Mouse (Mus musculus): ENCODE measurements around the gene Plin3. TPM values are rescaled to one million over a fixed set of nuclear protein-coding genes. Genes with fewer than 3 reads are reported as not detected.

The Plin3 gene
- total RNA-seq, 2 experiments from 2014 or later: 2.5 to 6.7 TPM

DNA sequence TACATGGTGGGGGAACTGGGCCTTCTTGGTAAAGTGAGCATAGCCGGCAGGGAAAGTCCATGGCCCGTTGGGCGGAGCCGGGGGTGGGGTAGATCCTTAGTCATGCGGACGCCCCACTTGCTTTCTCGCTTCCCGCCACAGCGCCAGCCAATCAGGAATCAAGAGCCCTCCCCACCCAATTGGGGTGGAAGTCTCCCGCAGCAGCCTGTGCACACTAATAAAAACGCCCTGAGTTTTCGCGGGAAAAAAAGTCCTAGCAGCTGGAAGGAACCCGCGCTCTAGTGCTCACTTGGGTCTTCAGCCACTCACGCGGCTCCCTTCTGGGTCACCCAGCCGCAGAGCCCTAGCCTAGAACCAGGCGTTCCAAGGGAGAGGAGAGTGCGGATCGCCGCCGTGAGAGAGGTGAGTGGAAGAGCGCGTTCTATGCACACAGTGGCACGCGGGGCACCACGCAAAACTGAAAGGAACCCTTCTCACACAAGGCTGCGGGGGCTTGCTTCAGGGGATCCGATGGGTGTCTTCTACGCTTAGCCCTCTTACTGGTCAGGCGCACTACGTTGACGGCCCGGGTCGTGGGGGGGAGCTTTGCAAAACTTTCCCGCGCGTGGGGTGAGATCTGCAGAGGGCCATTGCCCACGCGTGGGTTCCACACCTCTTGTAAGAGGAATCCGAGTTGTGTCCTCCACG, 10.6 kb upstream of the Plin3 start, which contains the start of gene Uhrf1:
TSS of gene Uhrf1 (plus strand) at position 162 of the 687 bp plus-strand sequence.
- peak; percentile 88 for ATAC-seq (replicated peaks; ENCODE audit: low FRiP score, poor library complexity, severe bottlenecking)

- ATAC-seq (replicated peaks; ENCODE audit: low FRiP score, poor library complexity, severe bottlenecking): 0 out of 2 replicates have a peak, but pooled peaks have one; percentile 2
These were observed 9.8 kb upstream of the Plin3 start for GRCm38 (mm10) chr17:56302363-56302996.

GRCm38 (mm10) chr17:56300186-56300585, 7.5 kb upstream of the Plin3 start, which contains the start of gene Arrdc5:
Arrdc5 (minus strand) TSS chr17:56300286.
- ATAC-seq (replicated peaks; ENCODE audit: low FRiP score, poor library complexity, severe bottlenecking): no peak

GRCm38 (mm10) chr17:56298238-56298637, 5.6 kb upstream of the Plin3 start:
- no peak for ATAC-seq (replicated peaks; ENCODE audit: low FRiP score, poor library complexity, severe bottlenecking)

GRCm38 (mm10) chr17:56296201-56296600, 3.5 kb upstream of the Plin3 start:
- ATAC-seq (replicated peaks; ENCODE audit: low FRiP score, poor library complexity, severe bottlenecking): no peak

- ATAC-seq (replicated peaks; ENCODE audit: low FRiP score, poor library complexity, severe bottlenecking): no peak
These were observed 1.6 kb upstream of the Plin3 start for GRCm38 (mm10) chr17:56294241-56294640.

DNA sequence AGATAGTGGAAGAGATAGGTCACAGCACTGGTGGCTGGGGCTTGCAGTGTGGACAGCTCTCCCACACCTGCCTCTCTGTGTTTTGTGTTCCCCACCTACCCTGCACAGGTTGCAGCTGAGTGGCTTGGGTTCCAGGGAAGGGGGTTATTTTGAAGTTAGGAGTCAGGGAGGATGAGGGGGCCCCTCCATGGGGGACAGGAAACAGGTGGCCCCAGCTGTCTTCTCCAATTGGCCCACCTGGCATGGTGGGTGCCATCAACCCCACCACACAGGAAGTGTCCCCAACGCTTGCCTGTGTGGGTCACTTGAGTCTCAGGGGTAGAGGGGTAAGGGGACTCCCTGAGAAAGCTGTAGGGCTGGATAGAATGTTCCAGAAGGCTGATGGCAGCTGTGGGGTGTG, 618 bp upstream of the Plin3 start:
- ATAC-seq (replicated peaks; ENCODE audit: low FRiP score, poor library complexity, severe bottlenecking): no peak

DNA sequence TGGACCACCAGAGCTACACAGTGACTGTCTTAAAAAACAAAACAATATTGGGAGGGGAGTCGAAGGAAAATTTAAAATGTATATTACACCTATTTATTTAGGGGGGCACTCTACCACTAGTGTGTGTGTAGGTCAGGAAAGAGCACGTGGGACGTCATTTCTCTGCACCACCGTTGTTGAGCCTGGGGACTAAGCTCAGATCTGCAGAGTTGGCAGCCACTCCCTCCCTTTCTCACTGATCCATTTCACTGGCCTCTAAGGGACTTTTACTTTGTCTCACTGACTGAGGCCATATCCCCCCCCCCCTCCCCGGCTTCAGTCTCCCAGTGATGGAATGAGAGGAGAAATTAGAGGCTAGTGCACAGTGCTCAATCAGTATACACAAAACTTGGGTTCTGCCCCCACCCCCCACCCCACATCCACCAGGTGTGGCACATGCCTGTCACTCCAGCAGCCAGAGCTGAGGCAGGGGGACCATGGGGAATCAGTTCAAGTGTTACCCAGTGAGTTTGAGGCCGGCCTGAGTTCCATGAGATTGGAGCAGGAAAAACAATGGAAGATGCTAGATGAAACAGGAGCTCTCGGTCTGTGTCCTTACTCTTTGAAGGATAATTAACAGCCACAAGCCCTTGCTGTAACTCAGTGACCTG, 722 bp downstream of the Plin3 start:
- ATAC-seq (replicated peaks; ENCODE audit: low FRiP score, poor library complexity, severe bottlenecking): no peak

DNA sequence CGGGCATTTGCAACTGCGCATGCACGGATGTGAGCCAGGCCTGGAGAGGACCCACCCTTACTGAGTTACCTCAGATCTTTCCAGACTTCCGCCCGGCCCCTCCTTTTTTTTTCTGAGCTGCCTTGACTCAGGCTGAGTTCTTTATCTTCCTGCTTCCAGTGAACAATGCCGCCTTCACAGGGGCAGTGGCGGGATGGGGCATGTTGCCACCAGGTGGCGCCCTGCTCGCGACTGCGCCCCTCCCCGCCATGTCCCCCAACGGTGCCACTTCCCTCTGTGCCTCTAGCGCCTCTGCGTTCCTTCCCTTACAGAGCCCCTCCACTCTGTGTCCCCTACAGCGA, 1.5 kb downstream of the Plin3 start:
- ATAC-seq (replicated peaks; ENCODE audit: low FRiP score, poor library complexity, severe bottlenecking): peak; percentile 81

DNA sequence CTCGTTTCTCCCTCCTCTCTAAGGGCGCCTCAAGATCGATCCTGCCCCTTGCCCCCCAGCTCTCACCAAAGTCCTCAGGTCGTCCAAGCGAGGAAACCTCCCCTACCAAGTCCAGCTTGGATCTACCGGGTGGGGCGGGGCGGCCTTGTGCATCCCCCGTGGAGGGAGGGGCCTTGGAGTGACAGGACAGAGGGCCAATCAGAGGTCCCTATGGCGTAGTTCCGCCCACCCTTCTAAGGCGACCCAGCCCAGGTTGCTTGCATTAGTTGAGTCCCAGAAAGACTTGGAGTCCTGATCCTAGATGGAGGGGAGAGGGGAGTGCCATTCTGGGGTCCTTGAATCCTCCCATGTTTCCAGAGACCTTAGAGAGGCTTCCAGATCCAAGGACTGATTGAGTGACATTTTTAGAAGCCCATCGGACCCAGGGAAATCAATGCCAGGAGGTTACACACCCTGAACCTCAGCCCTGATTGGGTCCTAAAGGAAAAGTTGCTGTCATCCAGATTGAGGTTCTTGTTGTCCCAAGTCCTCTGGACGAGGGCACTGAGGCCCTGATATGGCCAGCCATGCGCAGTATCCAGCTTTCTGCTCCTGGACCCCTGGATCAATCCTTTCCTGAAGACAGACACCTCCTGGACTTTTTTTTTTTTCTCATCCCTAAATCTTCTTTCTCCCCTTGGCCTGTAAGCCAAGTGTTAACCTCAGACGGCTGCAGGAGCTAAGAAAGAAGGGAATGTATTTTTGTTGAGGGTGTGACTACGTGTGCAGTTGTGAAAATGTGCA, 2.1 kb downstream of the Plin3 start:
- ATAC-seq (replicated peaks; ENCODE audit: low FRiP score, poor library complexity, severe bottlenecking): peak; percentile 66

GRCm38 (mm10) chr17:56289371-56290331, 3.0 kb downstream of the Plin3 start:
- no peak for ATAC-seq (replicated peaks; ENCODE audit: low FRiP score, poor library complexity, severe bottlenecking)

- no peak for ATAC-seq (replicated peaks; ENCODE audit: low FRiP score, poor library complexity, severe bottlenecking)
These were observed 3.8 kb downstream of the Plin3 start for GRCm38 (mm10) chr17:56288866-56289265.

DNA sequence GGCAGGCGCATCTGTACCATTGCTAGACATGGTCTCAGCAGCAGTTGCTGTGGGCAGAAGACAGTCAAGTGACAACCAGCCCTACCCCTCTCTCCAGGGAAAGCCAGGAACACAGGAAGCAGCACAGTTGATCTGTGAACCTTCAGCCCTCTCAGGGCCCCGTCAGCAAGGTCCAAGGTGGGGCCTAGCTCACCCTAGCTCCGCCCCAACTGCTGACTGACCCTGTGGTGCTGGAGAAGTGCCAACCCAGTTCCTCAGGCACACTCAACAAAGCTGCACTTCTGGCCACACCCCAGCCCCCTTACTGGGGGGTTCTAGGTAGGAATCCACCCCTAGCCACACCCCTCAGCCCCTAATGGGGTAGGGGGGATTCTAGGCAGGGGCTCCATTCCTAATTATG, 4.8 kb downstream of the Plin3 start:
- ATAC-seq (replicated peaks; ENCODE audit: low FRiP score, poor library complexity, severe bottlenecking): no peak

DNA sequence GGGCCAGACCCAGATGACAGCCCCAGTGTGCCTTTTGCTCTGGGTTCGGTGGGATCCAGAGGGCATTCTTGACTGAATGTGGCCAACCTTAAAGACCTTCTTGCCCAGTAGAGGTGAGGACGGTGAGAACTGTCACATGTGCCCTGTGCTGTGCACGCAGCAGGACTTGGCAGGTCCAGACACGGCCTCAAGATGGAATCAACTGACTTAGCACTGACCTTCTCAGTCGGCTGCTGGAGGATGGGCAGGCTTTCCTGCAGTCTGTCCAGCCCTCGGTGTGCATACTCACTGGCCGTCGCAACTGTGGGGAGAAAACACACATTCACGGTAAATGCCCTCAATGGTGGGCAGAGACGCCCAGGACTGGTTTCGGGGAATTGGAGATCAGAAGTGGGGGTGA, 6.7 kb downstream of the Plin3 start:
- no peak for ATAC-seq (replicated peaks; ENCODE audit: low FRiP score, poor library complexity, severe bottlenecking)

GRCm38 (mm10) chr17:56283316-56283715, 9.4 kb downstream of the Plin3 start:
- no peak for ATAC-seq (replicated peaks; ENCODE audit: low FRiP score, poor library complexity, severe bottlenecking)

DNA sequence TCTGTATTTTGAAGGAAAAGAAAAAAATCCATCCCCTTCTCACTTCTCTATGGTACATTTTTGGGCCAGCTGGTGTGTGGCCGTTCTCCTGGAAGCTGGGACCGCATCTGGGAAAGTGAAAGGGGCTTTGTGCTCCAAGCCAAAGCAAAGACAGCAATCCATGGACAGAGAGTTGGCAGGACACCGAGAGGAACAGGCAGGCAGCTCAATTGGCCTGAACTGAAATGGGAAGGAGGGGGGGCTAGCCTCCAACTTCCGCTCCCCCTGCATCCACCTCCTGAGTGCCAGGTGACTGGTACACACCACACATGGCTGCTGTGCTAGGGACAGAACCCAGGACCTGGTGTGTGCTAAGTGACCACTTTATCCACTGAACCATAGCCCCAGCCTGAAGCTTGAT, 9.9 kb downstream of the Plin3 start:
- no peak for ATAC-seq (replicated peaks; ENCODE audit: low FRiP score, poor library complexity, severe bottlenecking)

DNA sequence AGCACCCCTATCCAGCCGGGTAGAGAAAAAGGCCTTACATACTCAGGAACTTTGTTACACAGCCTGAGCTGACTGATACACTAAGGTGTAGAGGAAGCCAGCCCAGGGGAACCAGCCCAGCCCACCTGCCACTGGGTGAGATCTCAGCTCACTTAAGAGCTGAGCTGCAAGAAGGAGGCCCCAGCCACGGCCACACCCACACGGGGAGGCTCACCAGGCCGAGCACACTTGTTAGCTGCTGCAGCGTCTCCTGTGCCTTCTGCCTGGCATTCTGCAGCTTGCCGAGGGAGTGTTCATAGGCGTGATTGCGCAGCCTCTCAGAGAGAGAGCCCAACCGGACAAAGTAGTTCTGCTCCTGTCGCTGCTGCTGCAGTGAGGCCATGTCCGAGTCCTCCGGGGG, 11.5 kb downstream of the Plin3 start:
- ATAC-seq (replicated peaks; ENCODE audit: low FRiP score, poor library complexity, severe bottlenecking): no peak

DNA sequence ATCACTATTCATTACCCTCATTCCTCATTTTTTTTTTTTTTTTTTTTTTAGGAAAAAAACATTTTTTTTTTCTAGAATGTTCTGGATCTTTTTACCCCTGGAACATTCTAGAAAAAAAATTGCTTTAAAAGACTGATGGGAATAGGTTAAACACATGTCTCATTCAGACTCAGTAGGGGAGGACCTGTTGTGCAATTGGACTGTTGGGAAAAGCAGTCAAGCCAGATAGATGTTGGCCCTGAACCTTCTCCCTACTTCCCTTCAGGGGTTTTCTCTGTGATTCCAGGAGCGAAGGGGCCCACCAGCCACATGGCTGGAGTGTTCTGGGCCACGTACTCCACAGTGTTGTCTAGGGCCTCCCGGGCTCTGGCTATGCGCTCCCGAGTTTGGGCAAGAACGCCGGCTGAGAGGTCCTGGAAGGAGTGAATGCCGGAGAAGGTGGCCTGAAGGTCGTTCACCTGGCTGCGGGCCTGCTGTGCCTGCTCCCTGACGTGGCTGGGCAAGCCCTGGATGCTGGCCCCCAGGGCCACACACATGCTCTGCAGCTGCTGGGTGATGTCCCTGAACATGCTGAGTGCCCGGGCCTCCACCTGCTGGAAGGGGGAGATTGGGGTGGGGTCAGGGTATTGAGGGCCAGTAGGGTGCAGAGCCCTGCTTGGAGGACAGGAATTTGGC, 13.1 kb downstream of the Plin3 start:
- ATAC-seq (replicated peaks; ENCODE audit: low FRiP score, poor library complexity, severe bottlenecking): no peak

DNA sequence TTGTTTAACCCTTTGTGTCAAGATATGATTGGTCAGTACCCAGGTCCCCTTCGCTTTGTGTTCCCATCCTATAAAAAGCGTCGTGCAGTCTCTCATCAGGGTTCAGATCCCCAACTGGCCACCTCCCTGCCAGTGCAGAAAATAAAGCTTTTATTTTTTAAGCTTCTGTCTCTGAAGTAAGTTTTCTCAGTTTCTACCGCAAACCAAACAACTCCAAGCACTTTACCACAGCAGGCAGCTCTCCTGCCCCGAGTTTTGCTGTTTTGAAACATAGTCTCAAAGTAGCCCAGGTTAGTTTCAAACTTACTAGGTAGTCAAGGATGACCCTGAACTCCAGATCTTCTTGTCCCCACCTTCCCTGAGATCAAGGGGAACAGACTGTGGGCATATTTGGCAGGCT, 14.3 kb downstream of the Plin3 start:
- no peak for ATAC-seq (replicated peaks; ENCODE audit: low FRiP score, poor library complexity, severe bottlenecking)

Measured in erythroid progenitor cell, adult 5-6 weeks (primary cell).